Mouse (Mus musculus): ENCODE results near the gene Man2a1. TPM values are rescaled to one million over a fixed set of nuclear protein-coding genes. Genes with fewer than 3 reads are reported as not detected.
A peak's percentile ranks its signal among the peaks of the same experiment; 100 is the strongest.
"Not testable (repeated sequence)": the region's sequence is repeated elsewhere in the genome, so short reads cannot be mapped to it uniquely, and the experiment has no call there.

Gene Man2a1
- total and polyA plus RNA-seq, 3 experiments, result 4.7 to 18.5 (median 17.2) TPM

DNA sequence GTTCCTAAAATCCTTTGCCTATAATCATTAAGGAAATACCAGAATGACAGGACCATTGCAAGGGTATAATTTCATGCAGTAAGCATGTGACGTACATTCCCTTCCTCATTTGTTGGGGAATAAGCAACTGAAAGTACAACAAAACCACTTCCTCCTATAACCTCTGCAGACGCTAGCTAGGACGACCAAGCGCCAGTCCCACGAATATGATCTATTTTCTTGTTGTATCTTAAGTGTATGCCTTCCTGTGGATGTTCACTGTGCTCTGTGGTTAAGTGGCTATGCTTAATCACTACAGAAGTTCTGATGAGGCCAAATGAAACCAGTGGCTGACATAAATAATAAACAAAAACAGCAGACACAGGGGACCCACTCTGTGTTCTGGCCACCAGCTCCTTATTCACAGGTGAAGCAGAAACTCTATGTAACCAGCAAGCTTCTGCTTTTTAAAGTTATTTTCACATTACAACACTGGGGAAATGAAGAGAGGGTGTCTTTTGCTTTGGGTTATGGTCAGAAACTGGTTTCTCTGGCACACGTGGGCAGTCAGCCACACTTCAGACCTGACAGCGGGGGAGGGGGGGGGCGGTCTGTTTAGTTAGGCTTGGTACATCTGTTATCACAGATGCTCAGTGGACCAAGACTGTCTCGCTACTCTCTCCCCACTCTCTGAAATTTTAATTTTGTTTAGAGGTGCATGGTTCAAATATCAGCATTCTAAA lies 153.8 kb downstream of the Man2a1 start:
- no peak overlapping the region for H3K9ac ChIP-seq (ENCODE audit: low read depth, low read length)
- peaks cover 3% of the 10 kb centered on the region for H3K4me1 ChIP-seq (ENCODE audit: control insufficient read depth, insufficient read depth, low read length)
- DNase-seq, result peak in 1 of 2 experiments; percentile 33
- no peak overlapping the region for H3K27ac ChIP-seq
- no peaks in the 10 kb centered on the region for H3K79me2 ChIP-seq (replicated peaks; ENCODE audit: control insufficient read depth, insufficient read depth, low read length)
- intact Hi-C loops (cut with DNase I), result loop anchor here (5.0 kb wide), 1 partner anchor 37 kb away; no protein-coding TSS in a partner anchor
- H3K27me3 ChIP-seq (ENCODE audit: control insufficient read depth, insufficient read depth, low read length), result no peaks in the 10 kb centered on the region
- 78% methylated on average over 9 of the region's 9 CpGs for WGBS
- H3K4me3 ChIP-seq, result no peak overlapping the region
- TF ChIP-seq CTCF (IDR thresholded peaks at IDR 0.05) (no peak), POLR2A (IDR thresholded peaks at IDR 0.05; ENCODE audit: insufficient read depth, low read depth, low read length) (0 out of 2 replicates have a peak, but pooled peaks have one; percentile 11)
- peaks cover 19% of the 10 kb centered on the region for H3K36me3 ChIP-seq (ENCODE audit: control insufficient read depth, insufficient read depth, low read length)

DNA sequence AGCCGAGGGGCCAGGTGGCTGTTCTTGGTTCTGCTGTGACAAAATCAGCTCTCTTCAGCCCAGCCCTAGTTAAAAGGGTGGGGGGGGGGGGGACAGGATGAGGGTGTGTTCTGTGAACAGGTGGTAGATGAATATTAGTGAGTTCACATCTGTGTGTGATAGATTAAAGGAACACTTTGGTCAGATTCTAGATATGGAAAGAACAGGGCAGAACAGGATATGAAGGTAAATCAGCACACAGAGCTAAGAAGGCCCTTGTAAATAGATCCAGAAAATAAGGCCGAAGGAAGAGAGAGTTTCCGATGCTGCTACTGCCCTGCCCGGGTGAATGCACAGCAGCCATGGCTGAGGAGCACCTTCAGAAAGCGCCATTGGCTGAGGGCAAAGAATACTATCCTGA lies 154.7 kb downstream of the Man2a1 start:
- Histone ChIP-seq H3K79me2 (replicated peaks; ENCODE audit: control insufficient read depth, insufficient read depth, low read length) (no peaks in the 10 kb centered on the region), H3K4me1 (ENCODE audit: control insufficient read depth, insufficient read depth, low read length) (peaks cover 3% of the 10 kb centered on the region), H3K27me3 (ENCODE audit: control insufficient read depth, insufficient read depth, low read length) (no peaks in the 10 kb centered on the region), H3K36me3 (ENCODE audit: control insufficient read depth, insufficient read depth, low read length) (peaks cover 19% of the 10 kb centered on the region), H3K9ac (ENCODE audit: low read depth, low read length) (no peak overlapping the region), H3K27ac (no peak overlapping the region), H3K4me3 (no peak overlapping the region)
- intact Hi-C loops (cut with DNase I), result no loop called here
- WGBS, result 83% methylated on average over 5 of the region's 5 CpGs
- TF ChIP-seq POLR2A (IDR thresholded peaks at IDR 0.05; ENCODE audit: insufficient read depth, low read depth, low read length) (no peak), CTCF (IDR thresholded peaks at IDR 0.05) (no peak), EP300 (IDR thresholded peaks at IDR 0.05; ENCODE audit: insufficient read depth, low read depth, low read length) (no peak)
- no peak for DNase-seq

DNA sequence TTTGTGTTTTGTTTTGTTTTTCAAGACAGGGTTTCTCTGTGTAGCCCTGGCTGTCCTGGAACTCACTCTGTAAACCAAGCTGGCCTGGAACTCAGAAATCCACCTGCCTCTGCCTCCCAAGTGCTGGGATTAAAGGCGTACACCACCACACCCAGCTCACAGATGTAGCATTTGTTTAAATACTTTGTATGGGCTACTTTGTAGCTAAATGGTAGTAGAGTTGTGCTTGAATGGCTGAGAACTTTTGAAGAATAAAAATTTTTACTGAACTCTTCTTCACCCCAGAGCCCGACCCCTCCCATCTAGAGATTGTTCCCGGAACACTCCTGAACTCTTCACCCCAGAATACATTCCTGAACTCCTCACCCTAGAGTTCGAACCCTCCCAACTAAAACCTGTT lies 162.1 kb downstream of the Man2a1 start:
- H3K4me1 ChIP-seq (ENCODE audit: control insufficient read depth, insufficient read depth, low read length), result peaks cover 11% of the 10 kb centered on the region
- H3K4me3 ChIP-seq; intact Hi-C loops (cut with DNase I); H3K36me3 ChIP-seq (ENCODE audit: control insufficient read depth, insufficient read depth, low read length); DNase-seq; H3K79me2 ChIP-seq (replicated peaks; ENCODE audit: control insufficient read depth, insufficient read depth, low read length); H3K9ac ChIP-seq (ENCODE audit: low read depth, low read length); H3K27ac ChIP-seq; H3K27me3 ChIP-seq (ENCODE audit: control insufficient read depth, insufficient read depth, low read length): not testable (repeated sequence)
- 34% methylated on average over 4 of the region's 4 CpGs for WGBS

DNA sequence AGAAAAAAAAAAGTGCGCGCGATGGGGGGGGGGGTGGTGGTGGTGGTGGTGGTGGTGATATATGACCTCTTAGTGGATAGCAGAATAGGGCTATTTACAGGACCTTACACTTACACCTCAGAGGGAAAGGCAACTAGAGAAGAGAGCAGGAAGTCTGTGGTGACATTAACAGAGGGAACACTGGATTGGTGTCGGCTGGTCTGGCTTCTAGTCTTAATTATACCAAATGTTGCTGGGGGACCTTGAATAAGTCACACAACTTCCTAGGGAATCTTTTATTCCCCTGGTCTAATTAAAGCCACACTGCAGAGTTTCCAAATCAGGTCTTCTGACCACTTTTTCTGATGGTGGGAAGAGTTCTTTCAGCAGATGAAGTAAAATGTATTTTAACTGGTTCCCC lies 163.0 kb downstream of the Man2a1 start:
- Histone ChIP-seq H3K27ac (no peak overlapping the region), H3K9ac (ENCODE audit: low read depth, low read length) (no peak overlapping the region), H3K36me3 (ENCODE audit: control insufficient read depth, insufficient read depth, low read length) (no peaks in the 10 kb centered on the region), H3K27me3 (ENCODE audit: control insufficient read depth, insufficient read depth, low read length) (no peaks in the 10 kb centered on the region), H3K79me2 (replicated peaks; ENCODE audit: control insufficient read depth, insufficient read depth, low read length) (no peaks in the 10 kb centered on the region), H3K4me1 (ENCODE audit: control insufficient read depth, insufficient read depth, low read length) (peaks cover 11% of the 10 kb centered on the region), H3K4me3 (no peak overlapping the region)
- 91% methylated on average over 4 of the region's 4 CpGs for WGBS
- TF ChIP-seq POLR2A (IDR thresholded peaks at IDR 0.05; ENCODE audit: insufficient read depth, low read depth, low read length) (no peak), CTCF (IDR thresholded peaks at IDR 0.05) (no peak), EP300 (IDR thresholded peaks at IDR 0.05; ENCODE audit: insufficient read depth, low read depth, low read length) (no peak)
- intact Hi-C loops (cut with DNase I), result no loop called here
- no peak for DNase-seq

DNA sequence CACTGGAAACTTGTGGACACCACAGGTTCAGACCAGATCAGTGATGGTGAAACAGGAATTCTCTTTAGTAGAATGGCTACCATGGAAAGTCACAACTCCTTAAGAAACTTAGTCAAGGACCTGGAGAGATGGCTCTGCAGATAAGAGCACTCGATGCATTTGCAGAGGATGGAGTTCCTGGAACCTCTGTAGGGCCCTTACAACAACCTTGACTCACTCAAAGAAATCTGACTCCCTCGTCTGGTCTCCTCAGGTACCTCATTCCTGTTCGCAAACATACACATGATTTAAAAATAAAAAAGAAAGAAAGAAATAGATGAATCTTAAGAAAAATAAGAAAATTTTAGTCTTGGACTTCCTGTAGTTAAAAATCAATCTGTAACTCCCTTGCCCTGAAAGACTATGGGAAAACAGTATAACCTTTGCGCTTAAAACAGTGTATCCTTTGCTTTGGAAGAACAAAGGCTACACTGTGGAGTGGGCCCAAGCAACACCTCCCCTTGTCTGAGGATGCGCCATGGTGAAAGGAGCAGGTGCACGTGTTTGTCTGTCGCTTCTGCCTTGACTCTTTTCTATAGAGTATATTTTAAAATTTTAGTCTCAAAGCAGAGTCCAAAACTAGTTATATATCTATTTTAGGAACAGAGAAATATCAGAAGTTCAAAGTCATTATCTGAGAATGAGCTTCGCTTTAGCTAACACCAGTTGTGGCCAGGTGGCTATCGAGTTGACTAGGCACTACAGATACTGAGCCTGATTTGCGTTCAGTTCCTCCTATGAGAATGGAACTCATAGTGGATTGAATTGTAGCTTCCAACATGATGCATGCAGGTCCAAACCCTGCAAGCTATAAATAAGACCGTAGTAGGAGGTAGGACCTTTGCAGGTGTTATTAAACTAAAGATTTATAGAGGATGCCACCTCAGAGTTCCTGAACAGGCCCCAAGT lies 163.9 kb downstream of the Man2a1 start:
- Histone ChIP-seq H3K4me1 (ENCODE audit: control insufficient read depth, insufficient read depth, low read length) (peaks cover 8% of the 10 kb centered on the region), H3K9ac (ENCODE audit: low read depth, low read length) (no peak overlapping the region), H3K27me3 (ENCODE audit: control insufficient read depth, insufficient read depth, low read length) (no peaks in the 10 kb centered on the region), H3K79me2 (replicated peaks; ENCODE audit: control insufficient read depth, insufficient read depth, low read length) (no peaks in the 10 kb centered on the region), H3K4me3 (no peak overlapping the region), H3K36me3 (ENCODE audit: control insufficient read depth, insufficient read depth, low read length) (no peaks in the 10 kb centered on the region), H3K27ac (no peak overlapping the region)
- no peak for TF ChIP-seq EP300 (IDR thresholded peaks at IDR 0.05; ENCODE audit: insufficient read depth, low read depth, low read length)
- TF ChIP-seq CTCF (IDR thresholded peaks at IDR 0.05), result no peak
- TF ChIP-seq POLR2A (IDR thresholded peaks at IDR 0.05; ENCODE audit: insufficient read depth, low read depth, low read length), result no peak
- no peak for DNase-seq
- intact Hi-C loops (cut with DNase I), result no loop called here
- WGBS, result 88% methylated on average over 11 of the region's 11 CpGs

- Histone ChIP-seq H3K9ac (ENCODE audit: low read depth, low read length) (no peak overlapping the region), H3K4me3 (no peak overlapping the region), H3K27me3 (ENCODE audit: control insufficient read depth, insufficient read depth, low read length) (no peaks in the 10 kb centered on the region), H3K79me2 (replicated peaks; ENCODE audit: control insufficient read depth, insufficient read depth, low read length) (no peaks in the 10 kb centered on the region), H3K36me3 (ENCODE audit: control insufficient read depth, insufficient read depth, low read length) (no peaks in the 10 kb centered on the region), H3K27ac (no peak overlapping the region), H3K4me1 (ENCODE audit: control insufficient read depth, insufficient read depth, low read length) (peaks cover 8% of the 10 kb centered on the region)
- 25% methylated on average over 9 of the region's 9 CpGs for WGBS
- TF ChIP-seq POLR2A (IDR thresholded peaks at IDR 0.05; ENCODE audit: insufficient read depth, low read depth, low read length), result no peak
- TF ChIP-seq EP300 (IDR thresholded peaks at IDR 0.05; ENCODE audit: insufficient read depth, low read depth, low read length), result no peak
- TF ChIP-seq CTCF (IDR thresholded peaks at IDR 0.05), result no peak
- no peak for DNase-seq
- intact Hi-C loops (cut with DNase I), result no loop called here
Measured at GRCm38 (mm10) chr17:64765286-64765685, 164.8 kb downstream of the Man2a1 start.

Data from heart, adult 2 months (tissue).